Mouse (Mus musculus): ENCODE results near the gene Ltbp4. TPM values are rescaled to one million over a fixed set of nuclear protein-coding genes. Genes with fewer than 3 reads are reported as not detected.

Ltbp4 gene
- polyA plus RNA-seq, 2 experiments = 54.3 to 86.0 TPM

- no peak for TF ChIP-seq POLR2A (IDR thresholded peaks at IDR 0.05; ENCODE audit: borderline replicate concordance, extremely low read depth, insufficient read depth, insufficient read length)
- Histone ChIP-seq H3K27me3 (ENCODE audit: control insufficient read depth, insufficient read depth, low read length) (no peaks in the 10 kb centered on the region), H3K4me1 (ENCODE audit: control insufficient read depth, insufficient read depth, low read length) (no peaks in the 10 kb centered on the region), H3K36me3 (ENCODE audit: control insufficient read depth, insufficient read depth, low read length) (no peaks in the 10 kb centered on the region), H3K9ac (ENCODE audit: low read depth, low read length, severe bottlenecking) (no peak overlapping the region), H3K4me3 (replicated peaks; ENCODE audit: low read length) (no peak overlapping the region), H3K27ac (replicated peaks; ENCODE audit: low read depth, low read length) (no peak overlapping the region), H3K4me2 (replicated peaks; ENCODE audit: low read depth, low read length, severe bottlenecking) (no peak overlapping the region), H3K9me3 (ENCODE audit: control insufficient read depth, low read length) (no peaks in the 10 kb centered on the region)
- no peak for ATAC-seq (ENCODE audit: low FRiP score, low read depth)
- DNase-seq (ENCODE audit: low spot score) = no peak
- WGBS = 60% methylated on average over 12 of the region's 12 CpGs
These were observed 45.6 kb downstream of the Ltbp4 start for GRCm38 (mm10) chr7:27291795-27292466.

- H3K4me2 ChIP-seq (replicated peaks; ENCODE audit: low read depth, low read length, severe bottlenecking) = no peak overlapping the region
- DNase-seq (ENCODE audit: low spot score) (no peak), ATAC-seq (ENCODE audit: low FRiP score, low read depth) (no peak)
- H3K9ac ChIP-seq (ENCODE audit: low read depth, low read length, severe bottlenecking) = no peak overlapping the region
- no peaks in the 10 kb centered on the region for H3K9me3 ChIP-seq (ENCODE audit: control insufficient read depth, low read length)
- H3K4me3 ChIP-seq (replicated peaks; ENCODE audit: low read length) = no peak overlapping the region
- H3K36me3 ChIP-seq (ENCODE audit: control insufficient read depth, insufficient read depth, low read length) = no peaks in the 10 kb centered on the region
- no peaks in the 10 kb centered on the region for H3K27me3 ChIP-seq (ENCODE audit: control insufficient read depth, insufficient read depth, low read length)
- H3K27ac ChIP-seq (replicated peaks; ENCODE audit: low read depth, low read length) = no peak overlapping the region
- TF ChIP-seq POLR2A (IDR thresholded peaks at IDR 0.05; ENCODE audit: borderline replicate concordance, extremely low read depth, insufficient read depth, insufficient read length) = no peak
- H3K4me1 ChIP-seq (ENCODE audit: control insufficient read depth, insufficient read depth, low read length) = 0 out of 2 replicates have a peak, but pooled peaks cover under 1% of the 10 kb centered on the region
- 77% methylated on average over 2 of the region's 2 CpGs for WGBS
These were observed 46.9 kb downstream of the Ltbp4 start for GRCm38 (mm10) chr7:27290555-27290954.

- Histone ChIP-seq H3K36me3 (ENCODE audit: control insufficient read depth, insufficient read depth, low read length) (no peaks in the 10 kb centered on the region), H3K27me3 (ENCODE audit: control insufficient read depth, insufficient read depth, low read length) (no peaks in the 10 kb centered on the region), H3K4me2 (replicated peaks; ENCODE audit: low read depth, low read length, severe bottlenecking) (no peak overlapping the region), H3K27ac (replicated peaks; ENCODE audit: low read depth, low read length) (no peak overlapping the region), H3K9ac (ENCODE audit: low read depth, low read length, severe bottlenecking) (no peak overlapping the region), H3K9me3 (ENCODE audit: control insufficient read depth, low read length) (no peaks in the 10 kb centered on the region), H3K4me1 (ENCODE audit: control insufficient read depth, insufficient read depth, low read length) (peaks cover 3% of the 10 kb centered on the region; the same call in 1 of the 2 replicates), H3K4me3 (replicated peaks; ENCODE audit: low read length) (no peak overlapping the region)
- ATAC-seq (ENCODE audit: low FRiP score, low read depth) (no peak), DNase-seq (ENCODE audit: low spot score) (no peak)
- 86% methylated on average over 7 of the region's 7 CpGs for WGBS
- TF ChIP-seq POLR2A (IDR thresholded peaks at IDR 0.05; ENCODE audit: borderline replicate concordance, extremely low read depth, insufficient read depth, insufficient read length) = no peak
These were observed 48.8 kb downstream of the Ltbp4 start for GRCm38 (mm10) chr7:27288732-27289131.

DNA sequence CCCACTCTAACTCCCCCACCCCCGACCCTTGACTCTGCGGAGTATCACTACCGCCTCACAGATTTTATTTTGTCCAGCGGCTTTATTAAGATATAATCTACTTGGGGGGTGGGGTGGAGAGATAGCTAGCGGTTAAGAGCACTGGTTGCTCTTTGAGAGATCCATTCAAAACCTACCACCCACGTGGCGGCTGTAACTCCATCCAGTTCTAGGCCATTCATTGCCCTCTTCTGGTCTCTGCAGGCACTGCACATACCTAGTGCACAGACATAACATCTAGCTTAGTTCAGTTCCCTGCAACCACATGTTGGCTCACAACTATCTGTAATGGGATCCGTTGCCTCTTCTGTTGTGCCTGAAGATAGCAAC lies 51.8 kb downstream of the Ltbp4 start:
- DNase-seq (ENCODE audit: low spot score) = peak; percentile 81
- peaks cover 3% of the 10 kb centered on the region; the same call in 1 of the 2 replicates for H3K4me1 ChIP-seq (ENCODE audit: control insufficient read depth, insufficient read depth, low read length)
- no peaks in the 10 kb centered on the region for H3K9me3 ChIP-seq (ENCODE audit: control insufficient read depth, low read length)
- WGBS = 7% methylated on average over 8 of the region's 8 CpGs
- H3K4me2 ChIP-seq (replicated peaks; ENCODE audit: low read depth, low read length, severe bottlenecking) = peak overlapping the region; percentile 24
- peak overlapping the region; percentile 2 for H3K4me3 ChIP-seq (replicated peaks; ENCODE audit: low read length)
- H3K27ac ChIP-seq (replicated peaks; ENCODE audit: low read depth, low read length) = no peak overlapping the region
- H3K9ac ChIP-seq (ENCODE audit: low read depth, low read length, severe bottlenecking) = no peak overlapping the region
- no peaks in the 10 kb centered on the region for H3K27me3 ChIP-seq (ENCODE audit: control insufficient read depth, insufficient read depth, low read length)
- TF ChIP-seq POLR2A (IDR thresholded peaks at IDR 0.05; ENCODE audit: borderline replicate concordance, extremely low read depth, insufficient read depth, insufficient read length) = no peak
- ATAC-seq (ENCODE audit: low FRiP score, low read depth) = peak; percentile 73
- peaks cover 19% of the 10 kb centered on the region for H3K36me3 ChIP-seq (ENCODE audit: control insufficient read depth, insufficient read depth, low read length)

DNA sequence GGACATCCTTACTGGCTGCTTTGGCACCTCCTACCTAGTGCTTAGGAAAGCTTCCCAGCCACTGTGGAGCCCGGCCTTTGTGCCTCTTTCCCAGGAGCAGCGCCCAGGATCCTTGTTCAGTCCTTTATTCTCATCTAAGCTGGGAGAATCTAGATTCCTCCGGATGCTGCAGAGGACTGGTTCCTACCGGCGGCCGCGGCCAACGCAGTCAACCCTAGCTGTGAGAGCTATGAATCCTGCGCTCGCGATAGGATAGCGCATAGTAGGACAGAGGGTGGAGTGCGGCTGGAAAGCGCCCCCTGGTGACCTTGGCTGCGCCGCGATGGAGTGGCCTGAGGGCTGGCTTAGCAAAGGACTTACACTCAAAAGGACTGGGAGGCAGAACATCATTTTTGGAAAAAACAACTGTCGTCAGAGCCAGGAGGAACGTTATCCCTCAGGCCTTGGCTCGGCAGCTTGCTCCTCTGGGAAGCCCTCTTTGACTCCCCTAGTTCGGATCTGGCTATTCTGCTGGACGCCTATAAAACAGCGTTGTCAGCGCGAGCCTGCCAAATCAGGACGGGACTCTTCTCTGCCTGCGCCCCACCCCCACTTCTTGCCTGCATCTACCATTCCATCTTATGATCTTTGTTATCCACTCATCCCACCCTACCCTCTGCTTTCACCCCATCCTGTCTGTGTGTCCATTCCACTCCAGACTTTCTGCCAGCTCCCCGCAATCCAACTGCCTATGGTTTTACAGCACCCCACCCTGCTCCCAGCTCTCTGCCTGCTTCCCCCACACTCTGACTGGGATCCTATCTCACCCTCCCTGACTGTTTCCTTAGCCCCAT lies 52.4 kb downstream of the Ltbp4 start:
- peak; percentile 57 for ATAC-seq (ENCODE audit: low FRiP score, low read depth)
- no peak for TF ChIP-seq POLR2A (IDR thresholded peaks at IDR 0.05; ENCODE audit: borderline replicate concordance, extremely low read depth, insufficient read depth, insufficient read length)
- Histone ChIP-seq H3K9ac (ENCODE audit: low read depth, low read length, severe bottlenecking) (no peak overlapping the region), H3K36me3 (ENCODE audit: control insufficient read depth, insufficient read depth, low read length) (peaks cover 24% of the 10 kb centered on the region), H3K4me2 (replicated peaks; ENCODE audit: low read depth, low read length, severe bottlenecking) (peak overlapping the region; percentile 24), H3K27me3 (ENCODE audit: control insufficient read depth, insufficient read depth, low read length) (no peaks in the 10 kb centered on the region), H3K4me3 (replicated peaks; ENCODE audit: low read length) (peak overlapping the region; percentile 2), H3K9me3 (ENCODE audit: control insufficient read depth, low read length) (no peaks in the 10 kb centered on the region), H3K4me1 (ENCODE audit: control insufficient read depth, insufficient read depth, low read length) (peaks cover 3% of the 10 kb centered on the region; the same call in 1 of the 2 replicates), H3K27ac (replicated peaks; ENCODE audit: low read depth, low read length) (no peak overlapping the region)
- DNase-seq (ENCODE audit: low spot score) = peak; percentile 47
- under 1% methylated on average over 28 of the region's 28 CpGs for WGBS
